Mouse (Mus musculus): ENCODE measurements at regions not wholly inside any gene's neighbourhood (a gene's known extent, or its start where the extent isn't known, plus 50 kb on each side); places are given as distances from the start of the nearest gene placed in this dataset.

DNA sequence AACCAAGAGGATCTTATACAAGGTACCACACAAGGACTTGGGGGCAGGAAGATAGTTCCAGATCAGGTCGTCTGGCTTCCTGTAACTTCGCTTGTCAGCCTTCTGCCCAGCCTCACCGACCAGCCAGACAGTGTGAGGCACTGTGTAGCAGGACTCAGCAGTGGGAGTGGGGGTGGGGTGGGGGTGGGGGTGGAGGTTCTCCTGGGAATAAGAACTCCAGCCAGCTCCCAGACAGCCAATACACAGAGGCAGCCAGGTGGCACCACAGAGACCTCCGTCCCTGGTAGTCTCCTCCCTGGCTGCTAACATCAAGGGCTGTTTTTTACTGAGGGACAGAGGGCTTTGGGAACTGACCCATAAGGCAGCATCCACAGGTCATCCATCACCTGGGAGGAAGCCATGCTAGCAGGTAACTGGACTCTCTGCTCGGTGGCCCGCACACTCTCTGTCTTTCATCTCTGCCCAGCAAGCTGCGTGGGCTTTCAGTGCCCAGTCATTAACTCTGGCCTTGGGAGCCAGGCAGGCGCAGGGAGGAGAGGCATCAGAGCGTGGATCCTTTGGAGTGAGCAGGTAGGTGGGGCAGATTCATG is 60.3 kb upstream of the Wnt4 start:
- DNase-seq, result no peak

DNA sequence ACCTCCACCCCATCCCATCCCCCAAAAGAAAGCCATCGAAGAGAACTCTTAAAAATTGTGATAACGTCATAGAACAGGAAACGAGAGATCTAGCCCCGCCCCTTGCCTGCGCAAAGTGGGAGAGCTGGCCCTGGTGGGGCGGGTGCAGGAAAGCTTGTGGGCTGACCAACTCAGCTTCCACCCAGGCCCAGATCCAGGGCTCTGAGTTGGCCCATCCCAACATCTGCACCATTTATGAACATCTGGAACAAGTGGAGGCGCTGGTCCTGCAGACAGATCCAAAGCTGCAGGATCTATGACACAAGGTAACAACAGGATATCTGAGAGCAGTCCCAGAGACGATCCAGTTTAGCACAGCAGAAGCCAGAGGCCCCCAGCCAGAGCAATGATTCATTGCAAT is 62.7 kb upstream of the Wnt4 start:
- peak; percentile 16 to 41 for DNase-seq

DNA sequence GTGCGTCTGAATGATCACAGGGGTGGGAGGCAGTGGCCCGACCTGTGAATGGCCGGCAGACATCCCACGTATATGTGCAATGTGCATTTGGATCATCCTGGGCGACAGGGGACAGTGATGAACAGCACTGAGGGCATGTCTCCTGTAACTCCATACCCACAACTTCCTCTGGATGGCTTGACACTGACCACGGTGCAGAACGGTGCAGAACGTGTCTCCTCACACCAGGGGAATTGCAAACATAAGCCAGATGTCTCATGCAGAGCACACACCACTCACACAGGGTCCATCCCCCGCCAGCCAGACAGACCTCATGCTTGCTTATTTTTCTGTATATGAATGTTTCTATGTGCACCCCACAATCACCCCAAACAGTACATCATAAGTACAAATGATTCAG is 64.4 kb upstream of the Wnt4 start:
- no peak for DNase-seq

DNA sequence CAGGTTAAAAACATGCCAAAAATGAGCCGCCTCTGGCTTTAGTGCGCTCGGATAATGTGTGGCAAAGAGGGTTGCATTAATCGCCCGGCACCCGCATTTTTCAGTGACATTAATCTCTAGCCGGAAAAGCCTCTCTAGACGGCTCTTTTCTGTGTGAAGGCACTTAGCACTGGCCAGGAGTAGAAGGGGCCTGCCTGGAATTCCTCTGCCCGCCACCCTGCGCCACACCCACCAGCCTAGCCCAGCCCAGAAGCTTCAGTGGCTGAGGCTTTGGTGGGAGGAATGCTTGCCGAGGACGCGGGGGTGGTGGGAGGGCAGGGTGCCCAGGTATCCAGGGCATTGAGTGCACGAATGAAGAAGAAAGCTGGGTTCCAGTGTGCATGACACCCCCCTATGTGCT is 65.2 kb upstream of the Wnt4 start:
- DNase-seq, result no peak

DNA sequence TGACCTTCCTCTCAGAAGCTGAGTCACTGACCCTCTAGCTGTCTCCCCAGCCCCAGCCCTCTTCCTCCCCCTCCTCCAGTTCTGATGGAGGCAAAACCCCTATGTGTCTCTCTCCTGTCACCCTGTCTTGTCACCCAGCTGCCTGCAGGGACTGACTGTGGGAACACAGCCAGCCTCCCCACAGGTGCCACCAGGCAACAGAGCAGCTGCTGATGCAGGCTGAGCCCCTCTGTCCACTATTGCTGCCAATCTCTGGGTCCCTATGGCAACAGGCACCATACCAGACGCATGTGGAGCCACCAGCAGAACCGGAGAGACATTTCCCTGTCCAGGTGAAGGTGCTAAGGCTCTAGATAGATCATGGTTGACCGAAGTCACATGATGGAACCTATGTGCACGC is 66.0 kb upstream of the Wnt4 start:
- DNase-seq, result no peak

DNA sequence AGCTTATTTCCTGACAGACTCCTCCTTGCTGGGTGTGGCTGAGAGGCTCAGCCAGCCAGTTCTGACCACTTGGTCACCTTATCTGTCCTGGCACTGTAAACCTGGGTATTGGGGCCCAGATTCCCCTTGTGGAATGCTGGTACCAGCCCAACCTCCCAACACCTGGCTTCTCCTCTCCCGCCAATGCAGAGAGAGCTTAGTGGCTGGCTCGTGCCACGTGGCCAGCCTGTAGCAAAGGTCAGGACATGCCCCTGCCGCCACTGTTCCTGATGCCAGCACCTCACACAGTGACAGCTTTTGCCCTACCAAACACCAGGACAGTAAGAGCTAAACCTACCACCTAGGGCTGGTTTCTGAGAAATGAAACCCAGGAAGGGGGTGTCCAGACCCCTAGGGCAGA is 66.8 kb upstream of the Wnt4 start:
- DNase-seq, result no peak

DNA sequence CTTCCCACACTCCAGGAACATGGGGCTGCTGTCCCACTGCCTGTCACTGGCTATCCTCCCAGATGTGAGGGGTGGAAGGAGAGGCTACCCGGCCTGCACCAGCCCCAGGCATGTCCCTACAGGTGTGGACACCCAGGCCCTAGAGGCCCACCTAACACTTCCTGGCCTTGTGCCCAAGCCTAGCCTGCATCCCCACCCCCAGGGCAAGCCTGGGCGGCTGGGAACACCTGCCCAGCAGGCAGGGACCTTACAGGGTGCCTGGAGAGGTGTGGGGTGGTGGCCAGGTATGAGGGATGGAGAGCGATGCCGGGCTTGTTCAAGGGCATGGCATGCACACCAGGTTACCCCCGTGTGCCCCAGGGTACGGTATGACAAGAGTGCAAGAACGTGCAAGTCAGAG is 76.3 kb upstream of the Wnt4 start:
- DNase-seq, result no peak

DNA sequence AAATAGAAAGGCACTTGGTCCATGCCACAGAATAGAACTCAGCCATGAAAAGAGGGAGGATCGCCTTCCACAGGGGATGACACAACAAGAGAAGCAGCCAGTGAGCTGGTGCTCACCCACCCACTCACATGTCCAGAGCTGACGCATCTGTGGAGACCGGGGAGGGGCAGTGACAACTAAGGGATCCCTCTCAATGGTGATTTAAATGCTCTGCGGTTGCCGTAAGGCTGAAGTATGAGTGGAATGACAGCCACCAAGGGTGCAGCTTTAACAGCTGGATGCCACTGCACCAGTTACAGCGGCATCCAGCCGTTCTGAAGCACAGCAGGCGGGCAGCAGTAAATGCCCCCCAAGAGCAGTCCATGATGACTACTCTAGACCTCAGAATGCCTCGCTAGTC is 76.9 kb upstream of the Wnt4 start:
- DNase-seq, result no peak

DNA sequence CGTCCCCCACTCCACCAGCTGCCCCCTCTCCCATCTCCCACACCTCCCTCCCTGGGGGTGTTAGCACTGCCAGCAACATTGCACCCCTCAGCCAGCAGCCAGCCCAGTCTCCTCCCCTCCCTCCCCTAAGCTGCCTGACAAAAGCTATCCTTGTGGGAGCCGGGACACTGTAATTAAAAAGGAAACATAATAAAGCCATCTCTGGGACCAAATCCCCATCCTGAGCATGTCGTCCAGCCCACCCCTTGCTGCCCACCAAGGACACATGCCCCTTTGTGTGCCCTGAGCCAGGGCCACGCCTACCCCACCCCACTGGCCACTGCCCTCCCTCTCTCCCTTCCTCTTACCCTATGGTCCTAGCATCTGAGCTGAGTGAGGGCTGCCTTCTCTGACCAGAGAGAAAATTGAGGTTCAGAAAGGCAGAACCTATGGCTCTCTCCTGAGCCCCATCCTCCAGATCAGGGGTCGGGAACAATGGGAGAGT is 80.8 kb upstream of the Wnt4 start:
- no peak for DNase-seq

DNA sequence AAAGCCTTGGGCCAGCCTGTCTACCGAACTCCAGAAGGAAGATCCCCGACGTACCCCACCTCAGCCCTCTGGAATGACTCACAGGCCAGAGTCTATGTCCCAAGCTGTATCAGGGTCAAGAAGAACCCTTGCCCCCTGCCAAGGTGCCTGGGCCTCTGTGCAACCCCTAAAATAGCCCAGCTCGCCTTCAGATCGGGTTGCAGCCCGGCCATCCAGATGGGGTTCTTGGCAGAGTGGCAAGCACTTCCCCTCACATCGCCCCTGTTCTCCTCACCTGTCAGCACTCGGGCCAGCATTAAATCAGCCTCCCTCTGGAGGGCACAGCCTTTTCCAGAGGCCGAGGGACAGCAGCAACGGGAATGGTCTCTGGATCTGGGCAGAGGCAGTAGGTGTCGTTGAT is 83.2 kb upstream of the Wnt4 start:
- no peak for DNase-seq

DNA sequence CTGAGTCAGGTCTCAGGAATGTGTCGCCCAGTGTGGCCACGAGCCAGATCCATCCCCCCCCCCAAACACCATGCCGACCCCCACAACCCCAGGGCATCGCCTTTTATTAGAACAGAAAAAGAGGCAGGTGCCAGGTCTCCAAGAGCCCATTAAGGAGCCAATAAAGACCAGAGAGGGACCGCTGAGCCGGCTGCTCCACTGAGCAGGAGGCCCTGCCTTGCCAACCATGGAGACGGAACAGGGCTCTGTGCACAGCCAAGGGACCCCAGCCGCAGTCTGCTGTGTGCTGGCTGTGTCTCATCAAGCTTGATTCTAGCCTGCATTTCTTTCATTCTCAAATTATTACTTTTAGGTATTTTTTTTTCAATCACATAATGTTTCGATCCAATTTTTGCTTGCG is 86.7 kb upstream of the Wnt4 start:
- no peak for DNase-seq

DNA sequence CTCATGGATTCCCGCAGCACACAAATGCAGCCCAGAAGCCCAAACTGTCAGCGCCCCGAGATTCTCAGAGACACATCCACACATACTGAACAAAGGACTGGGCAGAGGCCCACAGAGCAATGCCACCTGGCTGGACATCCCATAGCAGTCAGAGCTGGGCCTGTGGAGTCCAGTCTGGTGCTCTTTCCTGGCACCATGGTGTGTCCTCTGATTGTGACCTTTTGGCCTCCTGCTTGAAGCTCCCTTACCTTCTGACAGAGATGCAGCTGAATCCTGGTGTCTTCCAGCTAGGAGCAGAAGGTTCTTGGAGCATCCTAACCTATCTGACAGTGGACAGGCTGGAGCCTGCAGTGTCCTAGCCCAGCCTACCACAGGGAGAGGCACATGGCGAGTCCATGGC is 87.5 kb upstream of the Wnt4 start:
- DNase-seq, result no peak

DNA sequence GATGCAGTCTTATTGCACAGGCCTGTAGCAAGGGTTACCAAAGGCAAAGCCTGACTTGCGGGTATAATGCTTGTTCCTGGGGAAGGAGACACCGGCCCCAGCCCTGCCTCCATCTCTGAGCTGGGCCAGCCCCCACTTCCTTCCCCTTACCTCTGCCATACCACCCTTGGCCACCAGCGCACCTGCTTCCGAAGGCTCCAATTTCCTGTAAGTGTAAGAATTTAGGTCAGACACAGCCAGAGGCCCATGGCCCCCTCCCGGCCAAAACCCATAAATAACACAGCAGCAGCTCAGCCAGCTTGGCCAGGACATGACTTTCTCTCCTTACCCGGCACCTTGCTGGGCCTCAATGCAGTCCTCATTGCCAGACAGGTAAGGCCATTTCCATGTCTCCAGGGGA is 88.2 kb upstream of the Wnt4 start:
- peak; percentile 36 to 55 for DNase-seq

DNA sequence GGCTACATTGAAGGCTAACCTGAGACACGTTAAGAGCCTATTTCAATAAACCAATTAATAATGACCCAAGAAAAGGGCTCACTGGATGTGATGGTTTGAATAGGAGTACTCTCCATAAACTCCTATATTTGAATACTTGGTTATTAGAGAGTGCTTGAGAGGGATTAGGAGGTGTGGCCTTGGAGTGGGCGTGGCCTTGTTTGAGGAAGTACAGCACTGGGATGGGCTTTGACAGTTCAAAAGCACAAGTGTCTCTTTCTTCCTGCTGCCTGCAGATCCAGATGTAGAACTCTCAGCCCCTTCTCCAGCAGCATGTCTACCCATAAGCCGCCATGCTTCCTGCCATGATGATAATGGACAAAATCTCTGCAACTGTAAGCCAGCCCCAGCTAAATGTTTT is 89.7 kb upstream of the Wnt4 start:
- no peak for DNase-seq

DNA sequence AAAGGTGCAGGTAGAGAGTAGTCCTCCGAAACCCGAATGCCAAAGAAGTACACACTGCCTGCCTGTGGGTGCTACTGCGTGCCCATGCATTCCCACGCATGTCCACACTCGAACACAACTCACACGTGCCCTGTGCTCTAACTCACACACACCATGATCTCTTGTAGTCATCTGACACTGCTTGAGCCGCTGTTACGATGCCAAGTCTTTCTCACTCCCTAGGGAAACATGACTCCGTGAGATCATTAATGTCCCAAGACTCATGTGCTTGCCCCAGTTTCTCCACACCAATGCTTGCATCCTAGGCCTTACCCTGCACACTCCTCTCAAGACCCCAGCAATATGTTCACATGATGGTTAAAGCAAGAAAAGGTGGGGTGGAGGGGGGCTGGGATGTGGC is 90.2 kb upstream of the Wnt4 start:
- DNase-seq, result no peak

DNA sequence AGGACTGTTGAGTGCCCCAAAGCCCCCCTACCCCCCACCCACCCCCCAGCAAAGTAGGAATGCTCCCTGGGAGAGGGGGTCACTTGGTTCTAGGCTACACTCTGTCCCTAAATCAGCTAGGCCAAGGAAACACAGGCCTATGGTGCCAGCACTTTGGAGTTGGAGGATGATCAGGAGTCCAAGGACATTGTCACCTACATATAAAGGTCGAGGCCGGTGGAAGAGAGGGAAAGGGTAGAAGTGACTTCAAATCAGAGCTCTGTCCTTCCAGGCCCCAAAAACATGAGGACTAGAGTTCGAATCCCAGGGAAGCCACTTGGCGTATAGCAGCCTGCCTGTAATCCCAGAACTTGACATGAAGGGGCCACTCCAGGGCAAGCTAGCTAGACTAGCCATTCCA is 92.3 kb upstream of the Wnt4 start:
- no peak for DNase-seq

DNA sequence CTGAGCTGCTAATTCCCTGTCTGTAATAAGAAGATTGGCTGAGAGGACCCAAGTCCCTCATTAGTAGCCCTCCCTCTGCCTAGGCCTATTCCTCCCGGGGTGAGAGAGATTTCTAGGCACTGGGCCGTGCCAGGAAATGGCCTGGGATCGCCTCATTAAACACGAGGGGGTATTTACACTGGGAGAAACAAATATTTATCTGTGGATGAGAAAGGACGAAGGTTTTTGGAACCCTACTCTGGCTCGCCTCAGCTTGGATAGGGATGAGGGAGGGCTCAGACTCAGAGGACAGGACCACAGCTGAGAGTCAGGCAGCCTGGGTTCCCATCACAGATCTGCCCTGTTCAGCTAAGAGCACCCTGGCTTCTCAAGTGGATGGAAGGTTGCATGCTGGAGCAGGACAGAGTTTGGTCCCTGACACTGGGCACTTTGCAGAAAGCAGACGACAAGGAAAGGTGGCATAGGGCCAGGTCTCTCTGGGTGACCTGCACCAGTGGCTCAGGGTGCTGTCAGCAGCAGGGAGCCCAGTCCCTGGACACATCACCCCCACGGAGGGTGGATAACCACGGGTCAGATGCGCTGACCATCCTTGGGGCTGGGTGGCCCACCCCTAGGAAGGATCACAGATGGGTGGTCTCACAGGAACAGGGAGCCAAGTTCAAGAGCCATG is 94.0 kb upstream of the Wnt4 start:
- peak; percentile 13 to 22 for DNase-seq

DNA sequence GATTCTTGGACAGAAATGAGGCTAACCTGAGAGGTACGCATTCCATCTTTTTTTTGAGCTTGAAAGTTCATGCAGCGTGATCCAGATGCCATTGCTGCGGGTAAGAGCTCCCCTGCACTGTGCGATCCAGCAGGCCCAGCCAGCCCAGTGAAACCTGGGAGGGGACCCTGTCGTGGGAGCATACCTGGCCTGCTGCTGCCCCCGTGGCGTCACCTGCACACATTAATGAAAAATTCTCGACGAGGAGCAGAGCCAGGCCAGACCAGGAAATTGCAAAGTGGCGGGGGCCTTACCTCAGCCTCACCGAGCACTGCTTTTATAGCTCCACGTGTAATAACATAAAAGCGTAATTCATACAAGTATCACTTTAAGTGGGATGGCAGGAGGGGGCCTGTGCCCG is 94.7 kb upstream of the Wnt4 start:
- no peak for DNase-seq

DNA sequence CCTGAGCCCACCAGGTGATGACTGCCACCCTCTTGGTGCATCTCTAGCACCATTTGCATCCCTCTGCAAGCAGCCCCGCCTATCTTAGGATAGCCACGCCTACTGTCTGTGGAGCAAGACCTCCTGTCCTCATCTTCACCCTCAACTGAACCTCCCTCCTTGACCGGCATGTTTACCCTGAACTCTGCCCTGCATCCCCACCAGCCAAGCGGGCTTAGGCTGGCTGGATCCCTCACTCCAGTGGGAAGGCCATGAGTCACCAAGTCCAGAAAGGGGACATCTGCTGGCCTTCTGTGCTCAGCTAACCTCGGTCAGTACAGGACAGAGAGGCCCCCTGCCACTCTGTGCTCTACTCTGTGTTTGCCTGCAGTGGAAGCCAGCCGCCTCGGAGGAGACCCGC is 96.0 kb upstream of the Wnt4 start:
- no peak for DNase-seq

DNA sequence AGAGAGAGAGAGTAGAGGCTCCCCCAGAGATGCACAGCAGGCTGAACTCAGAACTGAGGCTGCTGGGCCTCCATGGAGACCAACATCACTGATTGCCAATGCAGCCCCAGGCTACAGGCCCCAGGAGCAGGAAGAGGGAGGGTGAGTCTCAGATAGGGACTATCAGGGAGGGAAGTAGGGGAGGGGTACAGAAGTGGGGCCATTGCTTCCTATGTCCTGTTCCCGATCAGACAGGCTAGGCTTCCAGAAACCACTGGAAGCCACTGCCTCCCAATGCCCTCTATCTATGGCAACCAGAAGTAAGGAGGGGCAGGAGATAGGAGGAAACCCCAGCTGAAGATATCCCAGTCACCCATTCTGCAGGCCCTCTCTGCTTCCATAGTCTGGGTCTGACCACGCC is 97.2 kb upstream of the Wnt4 start:
- DNase-seq, result no peak

DNA sequence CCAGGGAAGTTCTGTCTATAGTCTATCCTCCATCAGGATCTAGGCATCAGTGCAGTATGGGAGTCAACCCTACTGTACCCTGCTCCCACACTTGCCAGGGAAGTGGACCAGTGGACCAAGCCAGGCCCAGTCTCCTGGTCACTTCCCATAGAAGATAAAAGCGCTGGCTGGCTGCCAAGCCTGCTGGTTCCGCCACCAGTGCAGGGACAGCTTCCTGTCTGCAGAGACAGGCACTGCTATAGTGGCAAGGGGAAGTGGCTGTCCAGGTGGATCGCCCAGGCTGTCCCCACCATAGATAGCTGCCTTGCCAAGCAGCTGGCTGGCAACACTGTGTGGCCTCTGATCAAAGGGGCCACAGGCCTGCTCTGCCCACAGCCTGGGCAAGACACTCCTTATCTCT is 98.5 kb upstream of the Wnt4 start:
- peak; percentile 51 to 54 for DNase-seq

DNA sequence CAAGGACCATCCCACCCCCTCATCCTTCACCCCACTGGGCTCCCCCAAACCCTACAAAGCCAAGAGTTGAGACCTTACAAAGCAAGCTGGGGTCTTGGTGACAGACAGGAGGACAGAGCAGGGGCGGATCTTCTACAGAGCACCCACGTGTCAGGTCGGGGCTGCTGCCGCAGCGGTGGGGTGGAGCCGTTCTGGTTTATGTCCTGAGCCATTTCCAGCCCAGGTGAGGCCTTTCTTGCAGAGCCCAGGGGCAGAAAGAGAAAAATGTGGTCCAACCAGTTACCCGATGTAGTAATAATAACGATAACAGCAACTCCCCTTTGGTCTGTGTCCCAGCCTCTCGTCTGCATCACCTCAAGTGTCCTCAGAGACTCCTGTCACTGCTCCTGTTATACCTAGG is 112.4 kb upstream of the Wnt4 start:
- DNase-seq, result no peak

DNA sequence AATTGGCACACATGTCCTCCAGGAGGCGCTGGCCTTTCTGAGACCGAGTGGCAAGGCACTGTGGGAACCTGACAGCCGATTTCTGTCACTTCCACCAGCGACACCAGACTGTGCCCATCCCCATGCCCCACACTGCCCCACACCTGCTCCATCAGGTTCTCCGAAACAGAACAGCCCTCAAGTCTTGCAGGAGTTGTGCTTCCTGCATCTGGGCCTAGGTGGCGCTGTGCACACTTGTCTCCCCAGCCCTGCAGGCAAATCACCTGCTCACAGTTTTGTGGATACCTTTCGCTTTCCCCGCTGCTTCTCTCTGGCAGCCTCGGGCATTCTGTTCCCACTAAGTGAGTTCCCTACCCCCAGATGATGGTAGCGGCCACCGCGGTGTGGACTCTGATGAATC is 112.9 kb upstream of the Wnt4 start:
- DNase-seq, result peak; percentile 60 to 88

DNA sequence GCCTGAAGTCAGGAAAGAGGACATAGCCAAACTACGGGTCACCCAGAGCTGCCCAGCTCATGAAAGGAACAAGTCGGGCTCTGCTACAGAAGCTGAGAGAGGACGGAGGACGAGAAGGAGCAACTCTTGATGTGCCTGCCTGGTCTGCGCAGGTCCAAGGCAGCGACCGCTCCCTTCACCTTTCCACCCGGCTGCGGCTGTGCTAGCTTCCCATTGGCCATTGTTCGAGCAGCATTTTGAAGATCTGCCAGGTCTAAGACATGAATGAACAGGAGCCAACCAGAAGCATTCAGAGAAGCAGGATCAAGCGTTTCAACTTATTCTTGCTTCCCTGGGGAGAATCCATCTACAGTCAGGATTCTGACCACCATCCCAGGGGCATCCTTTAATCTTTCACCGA is 113.3 kb upstream of the Wnt4 start:
- no peak for DNase-seq

DNA sequence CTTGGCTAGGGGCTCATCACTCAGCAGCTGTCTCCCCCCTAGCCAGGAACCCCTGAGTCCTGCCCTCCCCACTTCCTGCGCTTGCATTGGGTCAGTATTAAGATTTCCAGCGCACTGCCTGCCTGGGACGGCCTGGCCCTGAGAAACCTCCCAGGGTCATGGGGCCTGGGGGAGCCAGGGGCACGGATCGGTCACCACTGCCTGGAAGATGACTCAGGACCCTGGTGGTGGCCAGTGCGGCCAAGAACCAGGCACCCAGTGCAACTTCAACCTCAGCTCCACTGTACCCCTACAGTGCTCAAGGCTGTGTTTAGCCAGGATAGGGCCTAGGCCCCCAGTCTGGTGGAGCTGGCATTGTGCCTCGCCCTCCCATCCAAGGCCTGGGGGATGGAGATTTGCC is 111.9 kb upstream of the Zbtb40 start:
- DNase-seq, result no peak
